Mouse (Mus musculus): ENCODE data around the gene Ttc36. TPM values are rescaled to one million over a fixed set of nuclear protein-coding genes. Genes with fewer than 3 reads are reported as not detected.
A peak's percentile ranks its signal among the peaks of the same experiment; 100 is the strongest.

Ttc36 gene
- 0.28 and 0.36 TPM in 2 replicates for polyA plus RNA-seq (2014; fragmentation: Nextera tagmentation; extraction: Ambion mirVana)

- Histone ChIP-seq H3K4me1 (ENCODE audit: control insufficient read depth, insufficient read depth, low read length) (peaks cover 8% of the 10 kb centered on the region), H3K27ac (ENCODE audit: low read depth, low read length) (no peak within 1 kb of the TSS), H3K9me3 (replicated peaks; ENCODE audit: control insufficient read depth, low read length) (no peaks in the 10 kb centered on the region), H3K4me2 (ENCODE audit: low read length) (no peak within 1 kb of the TSS), H3K9ac (ENCODE audit: low read length) (no peak within 1 kb of the TSS), H3K4me3 (ENCODE audit: low read depth, low read length) (no peak within 1 kb of the TSS), H3K36me3 (ENCODE audit: control insufficient read depth, insufficient read depth, low read length) (peaks cover 35% of the 10 kb centered on the region), H3K27me3 (replicated peaks; ENCODE audit: control insufficient read depth, insufficient read depth, low read length) (0 out of 2 replicates have a peak, but pooled peaks cover 1% of the 10 kb centered on the region)
- ATAC-seq (no peak), DNase-seq (ENCODE audit: low spot score) (no peak)
- WGBS: 76% methylated on average over 4 of the region's 4 CpGs
These were observed at the start of gene Ttc36 for GRCm38 (mm10) chr9:44802808-44803450. TSS of gene Ttc36 (minus strand) at chr9:44803072.

DNA sequence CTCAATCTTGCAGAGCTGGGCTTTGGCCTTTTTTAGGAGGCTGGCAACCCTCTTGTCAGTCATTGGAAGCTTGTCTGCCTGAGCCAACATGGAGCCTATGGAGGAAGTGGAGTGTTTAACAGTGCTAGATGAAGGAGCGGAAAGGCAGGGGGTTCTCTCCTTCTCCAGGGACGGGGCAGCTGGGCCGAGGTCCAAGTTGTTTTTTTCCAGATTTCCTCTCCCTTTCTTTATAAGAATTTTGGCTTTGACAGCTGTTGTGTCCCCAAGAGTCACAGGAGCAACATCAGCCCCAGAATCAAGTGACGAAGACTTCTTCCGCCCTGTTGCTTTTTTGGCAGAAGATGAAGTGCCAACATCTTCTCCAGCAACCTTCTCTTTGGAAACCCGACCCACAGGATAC is 44.6 kb upstream of the Ttc36 start:
- no peaks in the 10 kb centered on the region for H3K4me1 ChIP-seq (ENCODE audit: control insufficient read depth, insufficient read depth, low read length)
- no peak overlapping the region for H3K4me2 ChIP-seq (ENCODE audit: low read length)
- H3K36me3 ChIP-seq (ENCODE audit: control insufficient read depth, insufficient read depth, low read length): peaks cover 77% of the 10 kb centered on the region
- 91% methylated on average over 6 of the region's 6 CpGs for WGBS
- H3K4me3 ChIP-seq (ENCODE audit: low read depth, low read length): no peak overlapping the region
- DNase-seq (ENCODE audit: low spot score) (no peak), ATAC-seq (no peak)
- no peak overlapping the region for H3K9ac ChIP-seq (ENCODE audit: low read length)
- H3K27ac ChIP-seq (ENCODE audit: low read depth, low read length): no peak overlapping the region
- H3K27me3 ChIP-seq (replicated peaks; ENCODE audit: control insufficient read depth, insufficient read depth, low read length): no peaks in the 10 kb centered on the region
- no peaks in the 10 kb centered on the region for H3K9me3 ChIP-seq (replicated peaks; ENCODE audit: control insufficient read depth, low read length)

GRCm38 (mm10) chr9:44841241-44841640 is 38.4 kb upstream of the Ttc36 start:
- no peak for ATAC-seq
- Histone ChIP-seq H3K4me2 (ENCODE audit: low read length) (no peak overlapping the region), H3K36me3 (ENCODE audit: control insufficient read depth, insufficient read depth, low read length) (peaks cover 85% of the 10 kb centered on the region), H3K9ac (ENCODE audit: low read length) (no peak overlapping the region), H3K9me3 (replicated peaks; ENCODE audit: control insufficient read depth, low read length) (no peaks in the 10 kb centered on the region), H3K27ac (ENCODE audit: low read depth, low read length) (no peak overlapping the region), H3K4me1 (ENCODE audit: control insufficient read depth, insufficient read depth, low read length) (no peaks in the 10 kb centered on the region), H3K27me3 (replicated peaks; ENCODE audit: control insufficient read depth, insufficient read depth, low read length) (no peaks in the 10 kb centered on the region), H3K4me3 (ENCODE audit: low read depth, low read length) (no peak overlapping the region)
- DNase-seq (ENCODE audit: low spot score): peak; percentile 30
- WGBS: 86% methylated on average over 10 of the region's 10 CpGs

- Histone ChIP-seq H3K9me3 (replicated peaks; ENCODE audit: control insufficient read depth, low read length) (no peaks in the 10 kb centered on the region), H3K4me2 (ENCODE audit: low read length) (no peak overlapping the region), H3K4me3 (ENCODE audit: low read depth, low read length) (no peak overlapping the region), H3K9ac (ENCODE audit: low read length) (no peak overlapping the region), H3K4me1 (ENCODE audit: control insufficient read depth, insufficient read depth, low read length) (no peaks in the 10 kb centered on the region), H3K27ac (ENCODE audit: low read depth, low read length) (no peak overlapping the region), H3K27me3 (replicated peaks; ENCODE audit: control insufficient read depth, insufficient read depth, low read length) (no peaks in the 10 kb centered on the region), H3K36me3 (ENCODE audit: control insufficient read depth, insufficient read depth, low read length) (peaks cover 81% of the 10 kb centered on the region)
- peak; percentile 15; the same call in 1 of the 2 replicates for ATAC-seq
- WGBS: 46% methylated on average over 7 of the region's 7 CpGs
- peak; percentile 86 for DNase-seq (ENCODE audit: low spot score)
These were observed 33.6 kb upstream of the Ttc36 start for GRCm38 (mm10) chr9:44836439-44836838.

GRCm38 (mm10) chr9:44832356-44832755 is 29.5 kb upstream of the Ttc36 start:
- Histone ChIP-seq H3K36me3 (ENCODE audit: control insufficient read depth, insufficient read depth, low read length) (peaks cover 90% of the 10 kb centered on the region), H3K9ac (ENCODE audit: low read length) (no peak overlapping the region), H3K27ac (ENCODE audit: low read depth, low read length) (no peak overlapping the region), H3K9me3 (replicated peaks; ENCODE audit: control insufficient read depth, low read length) (no peaks in the 10 kb centered on the region), H3K4me3 (ENCODE audit: low read depth, low read length) (no peak overlapping the region), H3K27me3 (replicated peaks; ENCODE audit: control insufficient read depth, insufficient read depth, low read length) (no peaks in the 10 kb centered on the region), H3K4me1 (ENCODE audit: control insufficient read depth, insufficient read depth, low read length) (no peaks in the 10 kb centered on the region), H3K4me2 (ENCODE audit: low read length) (no peak overlapping the region)
- ATAC-seq (no peak), DNase-seq (ENCODE audit: low spot score) (peak; percentile 23)
- WGBS: 79% methylated on average over 4 of the region's 4 CpGs

DNA sequence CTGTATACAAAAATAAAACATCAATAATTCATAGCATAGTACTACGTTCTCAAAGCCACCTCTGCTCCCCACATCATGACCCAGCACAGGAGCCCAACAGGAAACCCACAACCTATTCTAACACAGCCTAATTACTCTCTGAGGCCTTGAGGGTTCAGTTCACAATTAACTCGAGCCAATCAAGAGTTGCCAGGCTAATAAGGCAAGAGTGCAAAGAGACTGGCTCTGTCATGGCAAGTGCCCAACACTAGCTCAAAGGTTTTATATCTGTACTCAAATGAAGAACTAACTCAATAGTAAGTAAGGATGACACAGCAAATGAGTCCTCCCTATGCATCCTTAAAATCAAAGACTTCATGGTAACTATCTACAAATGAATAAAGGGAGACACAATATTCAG is 27.6 kb upstream of the Ttc36 start:
- H3K27ac ChIP-seq (ENCODE audit: low read depth, low read length): no peak overlapping the region
- ATAC-seq (no peak), DNase-seq (ENCODE audit: low spot score) (no peak)
- 54% methylated on average over 2 of the region's 2 CpGs for WGBS
- H3K9me3 ChIP-seq (replicated peaks; ENCODE audit: control insufficient read depth, low read length): no peaks in the 10 kb centered on the region
- peaks cover 94% of the 10 kb centered on the region for H3K36me3 ChIP-seq (ENCODE audit: control insufficient read depth, insufficient read depth, low read length)
- H3K4me3 ChIP-seq (ENCODE audit: low read depth, low read length): no peak overlapping the region
- H3K27me3 ChIP-seq (replicated peaks; ENCODE audit: control insufficient read depth, insufficient read depth, low read length): no peaks in the 10 kb centered on the region
- H3K4me1 ChIP-seq (ENCODE audit: control insufficient read depth, insufficient read depth, low read length): no peaks in the 10 kb centered on the region
- H3K9ac ChIP-seq (ENCODE audit: low read length): no peak overlapping the region
- no peak overlapping the region for H3K4me2 ChIP-seq (ENCODE audit: low read length)

DNA sequence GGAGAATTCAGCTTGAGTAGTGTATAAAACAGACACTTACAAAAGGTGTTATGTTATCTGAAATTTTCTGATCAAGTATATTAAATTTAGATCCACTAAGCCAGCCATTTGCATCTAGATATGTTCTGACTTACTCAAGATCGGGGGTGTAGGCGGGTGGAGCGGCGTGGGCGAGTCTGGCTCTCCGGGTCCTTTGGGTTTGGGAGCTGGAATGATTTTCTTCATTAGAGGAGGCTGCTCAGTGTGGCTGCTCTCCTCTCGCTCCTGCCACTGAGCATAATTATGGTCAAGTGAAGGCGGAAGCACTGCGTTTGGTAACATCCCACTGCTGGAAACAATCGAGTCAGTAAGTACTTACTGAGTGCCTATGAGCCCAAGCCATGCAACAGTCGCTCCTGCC is 26.1 kb upstream of the Ttc36 start:
- H3K4me1 ChIP-seq (ENCODE audit: control insufficient read depth, insufficient read depth, low read length): no peaks in the 10 kb centered on the region
- H3K4me3 ChIP-seq (ENCODE audit: low read depth, low read length): no peak overlapping the region

GRCm38 (mm10) chr9:44826660-44827059 is 23.8 kb upstream of the Ttc36 start:
- H3K9ac ChIP-seq (ENCODE audit: low read length): no peak overlapping the region
- H3K4me1 ChIP-seq (ENCODE audit: control insufficient read depth, insufficient read depth, low read length): no peaks in the 10 kb centered on the region
- no peak for ATAC-seq
- 91% methylated on average over 7 of the region's 7 CpGs for WGBS
- H3K4me3 ChIP-seq (ENCODE audit: low read depth, low read length): no peak overlapping the region
- H3K4me2 ChIP-seq (ENCODE audit: low read length): no peak overlapping the region
- H3K27me3 ChIP-seq (replicated peaks; ENCODE audit: control insufficient read depth, insufficient read depth, low read length): no peaks in the 10 kb centered on the region
- H3K9me3 ChIP-seq (replicated peaks; ENCODE audit: control insufficient read depth, low read length): no peaks in the 10 kb centered on the region
- no peak overlapping the region for H3K27ac ChIP-seq (ENCODE audit: low read depth, low read length)
- no peak for DNase-seq (ENCODE audit: low spot score)
- peaks cover 96% of the 10 kb centered on the region for H3K36me3 ChIP-seq (ENCODE audit: control insufficient read depth, insufficient read depth, low read length)

More for the DNA sequence above, 26.1 kb upstream of the Ttc36 start:
- no peak for ATAC-seq
- H3K4me2 ChIP-seq (ENCODE audit: low read length): no peak overlapping the region
- 94% methylated on average over 11 of the region's 11 CpGs for WGBS
- H3K9me3 ChIP-seq (replicated peaks; ENCODE audit: control insufficient read depth, low read length): no peaks in the 10 kb centered on the region
- no peaks in the 10 kb centered on the region for H3K27me3 ChIP-seq (replicated peaks; ENCODE audit: control insufficient read depth, insufficient read depth, low read length)
- peaks cover 94% of the 10 kb centered on the region for H3K36me3 ChIP-seq (ENCODE audit: control insufficient read depth, insufficient read depth, low read length)
- no peak overlapping the region for H3K27ac ChIP-seq (ENCODE audit: low read depth, low read length)
- no peak overlapping the region for H3K9ac ChIP-seq (ENCODE audit: low read length)
- DNase-seq (ENCODE audit: low spot score): no peak

DNA sequence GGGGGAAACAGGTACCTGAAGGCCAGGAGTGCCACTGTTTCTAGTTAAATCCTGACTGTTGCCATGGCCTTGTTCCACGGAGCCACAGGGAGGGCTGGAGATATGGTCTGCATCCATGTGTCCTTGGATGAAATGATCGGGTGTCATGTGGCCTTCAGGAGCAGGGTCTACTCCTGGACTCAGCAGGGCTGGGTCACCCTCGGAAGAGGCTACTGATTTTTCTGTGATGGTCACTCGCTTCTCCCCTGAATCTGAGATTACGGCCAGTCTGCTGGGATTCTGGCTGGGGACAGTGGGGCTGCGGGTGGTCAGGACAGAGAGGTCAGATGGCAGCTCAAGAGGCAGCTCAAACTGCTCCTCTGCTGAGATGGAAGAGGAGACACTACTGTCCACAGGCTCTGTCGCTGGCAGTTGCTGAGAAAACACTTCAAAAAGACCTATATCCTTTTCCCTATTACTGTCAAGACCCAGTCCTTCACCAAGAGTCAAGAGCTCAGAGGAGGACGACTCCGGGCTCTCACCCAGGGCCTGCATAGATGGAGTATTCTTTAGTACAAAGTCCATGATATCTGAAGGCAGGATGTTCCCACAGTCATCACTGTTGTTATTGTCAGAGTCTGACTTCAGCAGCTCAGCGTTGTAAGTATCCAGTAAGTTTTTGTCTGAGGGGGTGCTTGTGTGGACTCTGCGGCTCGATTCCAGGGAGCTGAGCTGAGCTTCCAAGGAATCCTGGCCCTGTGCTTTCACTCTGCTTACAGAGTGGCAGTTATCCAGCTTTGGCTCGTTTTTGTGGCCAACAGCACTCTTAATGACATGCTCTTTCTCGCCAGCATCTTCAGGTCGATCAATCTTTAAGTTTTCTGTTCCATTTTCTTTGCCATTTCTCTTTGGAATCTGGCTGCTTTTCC is 17.3 kb upstream of the Ttc36 start:
- no peak for ATAC-seq
- no peak overlapping the region for H3K9ac ChIP-seq (ENCODE audit: low read length)
- H3K36me3 ChIP-seq (ENCODE audit: control insufficient read depth, insufficient read depth, low read length): peaks cover 100% of the 10 kb centered on the region
- H3K4me1 ChIP-seq (ENCODE audit: control insufficient read depth, insufficient read depth, low read length): no peaks in the 10 kb centered on the region
- no peak overlapping the region for H3K27ac ChIP-seq (ENCODE audit: low read depth, low read length)
- H3K4me3 ChIP-seq (ENCODE audit: low read depth, low read length): no peak overlapping the region
- no peak for DNase-seq (ENCODE audit: low spot score)
- H3K9me3 ChIP-seq (replicated peaks; ENCODE audit: control insufficient read depth, low read length): no peaks in the 10 kb centered on the region
- H3K4me2 ChIP-seq (ENCODE audit: low read length): no peak overlapping the region
- WGBS: 90% methylated on average over 15 of the region's 15 CpGs
- H3K27me3 ChIP-seq (replicated peaks; ENCODE audit: control insufficient read depth, insufficient read depth, low read length): no peaks in the 10 kb centered on the region
